Comparison of ENCODE assay signal across 10 mouse cellular contexts in genomic region chr14:14349485-14350262, GRCm38 (mm10). TPM values are rescaled to one million over a fixed set of nuclear protein-coding genes. Genes with fewer than 3 reads are reported as not detected.
A peak's percentile ranks its signal among the peaks of the same experiment; 100 is the strongest.
DNase-seq lines count a peak whose midpoint lies in the region; ATAC-seq lines count a peak whose summit lies in the region.
"Had no signal": no experiment of that assay in that cellular context is flagged by ENCODE, and none has a peak within 500 bp of the region (broad histone marks: within the 10 kb centered on the region; RNA-seq: fewer than 3 reads in every experiment).

No protein-coding gene starts in this region.

- intact Hi-C loops in heart, postnatal 36 days (cut with DNase I) = loop anchor here (5.0 kb wide), 4 partner anchors 283 to 513 kb away; partner anchors contain the start of gene Slc4a7

- H3K9me3 ChIP-seq in neural tube, embryonic 11.5 days (ENCODE audit: control insufficient read depth, low read length) = peaks cover 29% of the 10 kb centered on the region

- H3K9ac ChIP-seq in neural tube, embryonic 11.5 days (ENCODE audit: low read length) = no peak overlapping the region

- H3K4me3 ChIP-seq in neural tube, embryonic 11.5 days (ENCODE audit: low read depth, low read length) = no peak overlapping the region
- H3K4me3 ChIP-seq: myocyte had no signal

- no peaks in the 10 kb centered on the region for H3K4me1 ChIP-seq in neural tube, embryonic 11.5 days (ENCODE audit: control insufficient read depth, insufficient read depth, low read length)

- no peak overlapping the region for H3K4me2 ChIP-seq in neural tube, embryonic 11.5 days (ENCODE audit: low read depth)

- ATAC-seq in neural tube, embryonic 11.5 days (ENCODE audit: insufficient read depth, low FRiP score, low TSS enrichment) = no peak

- H3K27ac ChIP-seq in neural tube, embryonic 11.5 days (ENCODE audit: low read depth, low read length) = no peak overlapping the region

- no peaks in the 10 kb centered on the region for H3K36me3 ChIP-seq in neural tube, embryonic 11.5 days (ENCODE audit: control insufficient read depth, insufficient read depth, low read length)

- no peaks in the 10 kb centered on the region for H3K27me3 ChIP-seq in neural tube, embryonic 11.5 days (ENCODE audit: control insufficient read depth, insufficient read depth, low read length)

- DNase-seq in heart, adult 11 months = peak; percentile 93
- DNase-seq in heart, postnatal 36 days = no peak
- DNase-seq in neural tube, embryonic 11.5 days (ENCODE audit: low spot score) = peak; percentile 43
- DNase-seq in neural tube, embryonic 10.5 days (ENCODE audit: extremely low spot score, low spot score) = no peak
- peak; percentile 8 for DNase-seq in cerebellum, adult 8-10 months
- peak; percentile 69 for DNase-seq in mesoderm, embryonic 11.5 days (ENCODE audit: low read depth, low spot score)
- DNase-seq in yolk sac, embryonic 10.5 days (ENCODE audit: low spot score) = no peak
- DNase-seq in kidney, postnatal 36 days = no peak

- 94% methylated on average over 20 of the region's 20 CpGs for WGBS in neural tube, embryonic 11.5 days

RNA-seq across cellular contexts. Expression of gene Il3ra, which starts 3.6 kb away (rescaled TPM):
- total RNA-seq in heart, postnatal 36 days (2021) = 1 to 10 TPM; 4.2 to 4.8 TPM
- polyA plus RNA-seq in neural tube, embryonic 11.5 days (2014; fragmentation: Nextera tagmentation; extraction: Ambion mirVana) = 2.4 and 3.1 TPM in 2 replicates

RNA-seq across cellular contexts. Expression of gene Olfr31, which starts 27.0 kb away (rescaled TPM):
- not detected for total RNA-seq in heart, postnatal 36 days (2021)
- not detected in 2 replicates for polyA plus RNA-seq in neural tube, embryonic 11.5 days (2014; fragmentation: Nextera tagmentation; extraction: Ambion mirVana)

RNA-seq across cellular contexts. Expression of gene Olfr721-ps1, which starts 51.4 kb away (rescaled TPM):
- total RNA-seq in heart, postnatal 36 days (2021) = not detected
- polyA plus RNA-seq in neural tube, embryonic 11.5 days (2014; fragmentation: Nextera tagmentation; extraction: Ambion mirVana) = not detected in 2 replicates
- total RNA-seq: layer of hippocampus, postnatal 14 days had no signal
- polyA plus RNA-seq: myocyte had no signal

Comparison
In these comparisons a context has a peak if more than half of its experiments do, and no peak if none do; other contexts are left out.
1. DNase-seq: peak in heart, adult 11 months (single experiment), neural tube, embryonic 11.5 days (single experiment), cerebellum, adult 8-10 months (single experiment) and mesoderm, embryonic 11.5 days (single experiment); none in heart, postnatal 36 days (0 of 2), neural tube, embryonic 10.5 days (single experiment), yolk sac, embryonic 10.5 days (single experiment) and kidney, postnatal 36 days (0 of 2).